Mouse (Mus musculus) kidney, adult 18-20 months (tissue): Measurements from ENCODE around the gene Ncbp3.

ENCODE experiments used
- DNase-seq: peaks from one replicate; pipeline ENCODE4 v3.0.0; 2021

Ncbp3 gene

DNA sequence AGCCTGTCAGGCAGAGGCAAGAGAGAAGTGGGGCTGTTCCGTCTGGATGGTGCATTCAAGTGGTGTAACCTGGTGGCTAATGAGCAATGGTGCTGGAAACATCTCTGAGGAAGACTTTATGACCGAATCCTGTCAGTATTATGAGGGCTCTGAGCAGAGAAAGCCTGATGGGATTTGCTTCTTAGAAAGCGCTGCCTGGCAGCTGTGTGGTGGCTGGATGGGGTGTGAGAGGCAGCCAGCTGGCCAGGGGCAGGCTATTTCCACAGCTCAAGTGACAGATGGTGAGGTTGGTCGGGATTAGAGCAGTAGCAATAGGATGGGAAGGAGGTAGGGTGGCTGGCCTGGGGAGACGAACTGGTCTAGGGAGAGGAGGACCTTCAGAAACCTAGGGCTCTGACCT, 16.0 kb upstream of the Ncbp3 start:
- no peak for DNase-seq

DNA sequence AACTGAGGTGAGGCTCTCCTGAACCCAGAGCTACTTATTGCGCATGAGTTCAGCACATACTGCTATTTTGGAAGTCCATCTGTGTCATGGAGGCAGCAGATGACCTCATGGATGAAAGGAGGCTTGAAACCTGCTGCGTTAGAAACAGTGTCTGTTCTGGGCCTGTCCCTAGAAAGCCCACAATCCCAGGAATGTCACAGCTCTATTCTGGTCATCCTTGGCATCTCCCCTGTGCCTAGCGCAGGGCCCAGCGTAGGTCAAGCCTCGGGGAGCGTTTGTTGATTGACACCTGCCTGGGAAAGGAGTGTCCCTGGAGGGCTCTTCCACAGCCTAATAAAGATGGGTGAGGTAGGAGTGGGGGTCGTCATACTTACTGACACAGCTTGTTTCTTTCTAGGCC, 11.5 kb upstream of the Ncbp3 start:
- DNase-seq: no peak

DNA sequence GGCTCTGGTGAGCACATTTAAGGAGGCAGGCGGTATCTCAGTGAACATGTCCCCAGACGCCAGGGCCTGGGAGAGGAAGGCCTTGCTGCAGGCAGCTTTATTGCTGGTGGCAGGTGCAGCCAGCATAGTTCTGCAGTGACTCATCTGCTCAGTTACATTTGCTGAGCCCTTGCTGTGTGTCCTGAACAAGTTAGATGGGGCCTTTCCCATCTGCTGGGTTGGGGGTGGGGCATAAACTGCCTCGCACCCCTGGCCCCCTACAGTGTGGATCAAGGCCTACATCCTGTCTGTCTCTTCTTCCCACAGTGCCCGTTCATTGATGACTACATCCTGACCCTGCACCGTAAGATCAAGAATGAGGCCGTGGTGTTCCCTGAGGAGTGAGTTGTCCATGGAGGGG, 10.7 kb upstream of the Ncbp3 start:
- no peak for DNase-seq

DNA sequence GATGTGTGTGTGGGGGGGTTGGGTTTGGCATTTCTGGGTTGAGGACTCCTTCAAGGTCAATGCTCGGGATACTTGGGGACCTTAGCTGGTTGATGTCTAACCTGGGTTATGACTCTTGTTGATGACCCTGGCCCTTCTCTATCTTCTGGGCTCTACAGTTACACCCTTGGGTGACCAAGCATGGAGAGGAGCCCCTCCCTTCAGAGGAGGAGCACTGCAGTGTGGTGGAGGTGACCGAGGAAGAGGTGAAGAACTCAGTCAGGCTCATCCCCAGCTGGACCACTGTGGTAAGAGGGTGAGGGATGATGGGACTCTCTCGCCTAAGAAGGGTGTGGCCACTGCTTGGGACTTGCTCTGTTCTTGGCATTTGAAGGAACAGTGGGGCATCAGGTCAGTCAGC, 9.9 kb upstream of the Ncbp3 start:
- no peak for DNase-seq

DNA sequence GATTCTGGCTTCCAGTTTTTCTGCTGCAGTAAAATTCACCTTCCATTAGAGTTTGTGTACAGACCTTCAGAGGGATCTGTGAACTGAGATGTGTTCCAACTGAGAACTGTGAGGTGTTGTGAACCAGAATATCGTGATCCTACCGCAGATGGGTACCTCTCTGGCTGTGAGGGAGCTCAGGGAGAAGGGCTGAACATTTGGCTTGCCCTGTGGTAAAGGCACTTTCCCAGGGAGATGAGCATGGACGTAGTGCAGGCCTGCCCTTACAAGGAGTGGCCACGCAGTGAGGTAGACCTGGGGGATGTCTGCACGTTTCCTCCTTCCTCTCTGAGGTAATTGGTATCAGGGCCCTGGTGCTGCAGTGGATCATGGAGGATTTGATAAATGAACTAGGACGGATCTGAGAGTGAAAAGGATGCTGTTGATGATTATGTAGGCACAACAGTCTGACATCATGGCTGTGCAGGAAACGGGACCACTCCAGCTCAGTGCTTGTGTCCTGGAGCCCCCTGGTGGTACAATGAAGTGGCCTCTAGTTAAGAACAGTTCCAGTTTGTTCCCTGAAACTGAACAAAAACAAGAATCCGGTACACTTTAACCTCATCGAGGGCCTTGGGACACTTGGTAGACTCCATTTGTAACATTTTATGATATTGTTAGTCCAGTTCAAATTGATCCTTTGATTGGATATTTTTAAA, 8.3 kb upstream of the Ncbp3 start:
- peak; percentile 65 for DNase-seq

DNA sequence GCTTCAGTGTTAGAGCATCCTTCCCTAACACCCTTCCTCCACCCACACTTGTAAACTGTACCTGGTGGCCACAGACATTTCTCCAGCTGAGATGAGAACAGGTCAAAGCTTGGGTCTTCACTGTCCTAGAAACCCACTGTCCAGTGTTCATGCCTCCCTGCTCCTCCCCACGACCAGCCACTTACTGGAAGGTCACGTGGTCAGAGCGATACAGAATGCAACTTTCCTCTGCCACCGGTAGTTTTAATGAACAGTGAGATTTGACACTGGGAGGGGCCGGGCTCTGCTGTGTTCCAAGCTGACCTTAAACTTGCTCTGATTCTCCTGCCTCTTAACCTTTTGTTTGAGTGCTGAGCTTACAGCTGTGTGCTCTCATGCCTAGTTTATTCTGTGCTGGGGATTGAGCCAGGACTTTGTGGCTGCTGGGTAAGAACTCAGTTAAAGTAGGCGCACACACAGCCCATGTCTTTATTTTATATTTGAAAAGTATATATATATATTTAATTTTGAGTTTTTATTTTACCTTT, 3.3 kb upstream of the Ncbp3 start:
- no peak for DNase-seq

DNA sequence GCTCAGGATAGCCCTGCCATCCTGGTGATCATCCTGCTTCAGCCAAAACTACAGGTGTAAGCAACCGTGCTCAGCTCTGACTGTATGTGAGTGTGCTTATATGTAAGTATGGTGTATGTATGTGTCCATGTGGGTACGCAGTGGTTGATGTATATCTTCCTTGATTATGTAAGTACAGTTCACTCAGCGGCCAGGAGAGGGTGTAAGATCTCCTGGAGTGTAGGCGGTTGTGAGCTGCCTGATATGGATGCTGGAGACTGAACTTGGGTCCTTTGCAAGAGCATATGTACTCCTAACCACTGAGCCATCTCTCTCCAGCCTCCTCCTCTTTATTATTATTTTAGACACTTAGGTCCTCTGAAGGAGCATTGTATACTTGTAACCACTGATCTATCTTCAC, 2.8 kb upstream of the Ncbp3 start:
- no peak for DNase-seq

DNA sequence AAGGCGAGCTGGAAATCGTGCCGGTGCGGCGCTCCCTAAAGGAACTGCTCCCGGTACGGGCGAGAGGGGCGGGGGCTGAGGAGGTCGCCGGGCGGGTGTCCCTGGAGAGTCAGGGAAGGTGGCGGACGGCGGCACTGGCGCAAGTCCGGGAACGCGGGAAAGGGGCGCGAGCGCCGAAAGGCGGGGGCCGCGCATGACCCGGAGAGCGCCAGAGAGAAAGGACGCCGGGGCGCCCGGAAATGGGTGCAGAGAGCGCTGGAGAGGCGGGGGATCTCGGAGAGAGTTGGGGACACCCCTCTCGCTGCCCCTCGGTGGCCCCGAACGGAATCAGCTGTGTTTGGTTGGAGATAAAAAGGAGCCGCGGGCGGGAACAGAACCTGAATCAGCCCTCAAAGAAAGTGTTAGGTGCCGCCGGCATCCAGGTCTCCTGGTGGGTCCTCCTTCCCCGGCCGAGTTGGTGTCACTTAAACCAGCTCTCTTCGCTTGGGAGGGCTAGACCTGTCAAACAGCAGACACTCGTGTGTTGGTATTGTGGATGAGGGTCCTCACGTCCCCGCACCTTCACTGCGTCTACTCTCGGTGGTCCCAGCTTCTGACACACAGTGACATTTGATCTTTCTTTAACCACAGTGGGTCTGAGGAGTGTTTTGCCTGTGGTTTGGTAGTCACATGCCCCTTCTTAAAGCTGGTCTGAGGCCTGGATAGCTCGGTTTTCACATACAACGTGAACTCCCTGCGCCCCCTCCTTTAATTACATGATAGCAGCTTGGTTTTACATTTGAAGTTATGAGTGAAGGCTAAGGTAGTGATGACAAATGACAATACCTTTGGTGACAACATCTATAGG, 670 bp downstream of the Ncbp3 start:
- DNase-seq: no peak

DNA sequence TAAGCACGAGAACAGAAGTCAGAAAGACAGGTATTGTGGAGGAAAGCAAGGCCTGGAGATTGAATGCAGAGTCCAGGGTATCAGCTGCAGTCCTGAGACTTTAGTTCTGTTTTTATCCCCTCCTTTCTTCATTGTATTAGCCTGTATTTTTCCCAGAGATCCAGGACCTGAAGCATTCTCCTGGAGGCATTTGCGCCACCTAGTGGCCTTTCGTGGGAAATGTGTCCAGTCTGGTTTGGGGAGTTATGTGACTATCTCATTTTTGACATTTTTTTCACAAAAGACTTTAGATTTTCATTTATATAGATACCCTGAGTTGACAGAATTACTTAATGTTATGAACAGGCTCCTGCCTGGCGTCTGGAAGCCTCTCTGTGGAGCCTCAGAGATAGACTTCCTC, 1.8 kb downstream of the Ncbp3 start:
- DNase-seq: peak; percentile 83

DNA sequence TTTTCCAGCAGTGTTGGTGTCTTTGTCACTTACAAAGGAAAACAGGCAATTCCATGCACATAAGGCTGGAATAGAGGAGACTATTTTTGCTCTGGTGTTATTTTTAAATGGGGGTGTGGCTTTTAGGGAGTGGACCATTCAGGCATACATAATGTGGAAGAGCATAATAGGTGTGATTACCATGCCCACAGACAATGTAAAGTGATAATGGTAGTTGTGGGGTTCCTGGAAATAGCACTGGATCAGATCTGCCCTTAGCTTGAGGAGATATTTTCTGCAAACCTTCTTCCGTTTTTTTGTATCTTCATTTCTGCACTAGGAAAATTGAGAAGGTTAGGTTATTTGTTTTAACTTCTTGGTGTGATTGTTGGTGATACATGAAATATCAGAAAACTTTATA, 5.2 kb downstream of the Ncbp3 start:
- DNase-seq: no peak

DNA sequence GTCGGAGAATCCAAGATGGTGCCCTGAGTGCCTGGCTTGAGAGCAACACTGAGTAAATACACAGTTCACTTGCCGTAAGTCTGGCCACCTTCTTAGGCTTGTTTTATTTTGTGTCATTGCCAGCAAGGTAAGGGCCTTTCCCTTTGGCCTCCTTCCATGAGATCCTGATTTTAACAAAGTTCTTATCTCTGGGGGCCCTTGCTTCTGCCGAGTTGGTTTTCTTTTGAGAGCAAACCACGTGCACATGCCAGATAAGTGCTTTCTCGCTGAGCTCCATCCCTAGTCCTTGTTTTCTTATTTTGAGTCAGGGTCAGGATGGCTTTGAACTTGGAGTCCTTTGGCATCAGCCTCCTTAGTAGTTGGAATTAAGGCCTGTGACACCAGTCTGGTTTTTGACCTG, 10.1 kb downstream of the Ncbp3 start:
- no peak for DNase-seq

DNA sequence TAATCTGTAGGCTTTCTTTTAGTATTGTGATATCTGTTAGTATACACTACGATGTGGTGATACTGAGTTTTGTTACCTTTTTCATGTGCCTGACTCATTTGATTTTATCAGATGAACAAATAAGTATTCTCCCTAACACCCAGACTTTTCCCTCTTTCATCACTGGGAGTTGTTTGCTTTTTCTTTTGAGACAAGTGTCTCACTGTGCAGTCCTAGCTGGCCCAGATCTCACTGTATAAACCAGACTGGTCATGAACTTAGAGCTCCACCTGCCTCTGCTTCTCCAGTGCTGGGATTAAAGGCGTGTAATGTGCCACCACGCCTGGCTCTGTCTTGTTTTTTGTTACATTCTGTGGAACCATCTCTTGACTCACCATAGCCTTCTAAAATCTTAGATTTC, 12.0 kb downstream of the Ncbp3 start:
- DNase-seq: no peak

DNA sequence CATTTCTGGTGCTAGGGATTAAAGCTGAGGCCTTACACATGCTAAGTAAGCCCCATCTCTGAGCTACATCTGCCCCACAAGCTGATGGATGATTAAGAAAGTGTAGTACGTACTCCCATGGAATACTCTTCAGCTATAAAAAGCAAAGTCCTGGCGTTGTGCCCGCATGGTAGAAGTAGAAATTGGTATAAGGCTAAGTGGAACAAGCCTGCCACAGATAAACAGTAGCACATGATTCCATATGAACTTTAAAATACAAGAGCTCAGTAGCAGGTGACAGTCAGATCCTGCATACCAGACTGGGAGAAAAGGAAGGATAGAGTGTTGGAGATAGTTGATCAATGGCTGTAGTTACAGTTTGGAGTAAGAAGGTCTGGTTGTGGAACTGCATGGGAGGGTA, 13.8 kb downstream of the Ncbp3 start:
- DNase-seq: no peak

DNA sequence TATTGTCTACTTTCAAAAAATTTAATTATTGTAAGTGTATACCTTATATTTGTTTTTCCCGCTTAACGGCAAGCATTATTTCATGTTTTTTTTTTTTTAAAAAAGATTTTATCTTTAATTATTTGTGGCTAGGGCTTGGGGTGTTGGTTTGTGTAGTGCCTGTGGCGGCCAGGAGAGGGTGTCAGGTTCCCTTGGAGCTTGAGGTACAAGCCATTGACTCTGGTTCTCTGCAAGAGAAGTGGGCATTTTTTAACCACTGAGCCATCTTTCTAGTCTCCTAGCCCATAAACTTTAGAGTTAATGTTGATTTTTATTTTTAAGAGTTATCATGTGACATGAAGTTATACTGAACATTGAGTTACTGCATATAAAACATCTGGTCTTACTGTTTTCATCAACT, 24.3 kb downstream of the Ncbp3 start:
- peak; percentile 49 for DNase-seq

DNA sequence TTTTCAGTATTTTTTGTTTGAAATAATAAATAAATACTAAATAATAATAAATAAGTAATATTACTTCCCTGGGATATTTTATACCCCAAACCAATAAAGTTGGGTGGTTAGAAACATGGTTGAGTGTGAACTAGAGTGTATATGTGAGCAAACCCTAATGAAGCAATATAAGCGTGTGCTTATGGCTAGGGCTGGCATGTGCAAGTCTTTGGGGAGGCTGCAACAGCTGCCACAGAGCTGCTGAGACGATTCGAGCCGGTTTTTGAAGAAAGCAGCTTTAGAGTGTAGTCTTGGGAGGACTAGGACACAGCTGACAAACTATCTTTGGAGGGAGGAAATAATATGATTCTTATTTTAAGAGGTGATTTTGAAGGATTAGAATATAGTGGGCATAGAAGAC, 28.7 kb downstream of the Ncbp3 start:
- no peak for DNase-seq

DNA sequence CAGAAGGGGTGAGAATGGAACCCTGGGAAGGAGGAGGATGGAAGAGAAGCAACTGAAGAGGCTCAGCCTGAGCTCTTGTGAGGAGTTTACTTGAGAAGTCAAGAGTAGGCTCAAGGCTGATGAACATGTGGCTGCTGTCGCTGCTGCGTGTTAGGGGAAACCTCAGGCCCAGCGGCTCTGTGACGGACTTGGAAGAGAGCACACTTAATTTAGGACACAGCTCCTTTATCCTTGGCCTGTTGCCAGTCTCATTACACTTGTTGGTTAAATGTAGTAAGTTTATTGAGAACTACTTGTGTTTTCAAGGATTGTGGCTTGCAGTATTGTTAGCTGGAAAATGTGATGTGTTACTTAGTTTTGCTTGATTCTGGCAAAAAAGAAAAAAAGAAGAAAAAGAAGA, 29.1 kb downstream of the Ncbp3 start:
- DNase-seq: no peak

DNA sequence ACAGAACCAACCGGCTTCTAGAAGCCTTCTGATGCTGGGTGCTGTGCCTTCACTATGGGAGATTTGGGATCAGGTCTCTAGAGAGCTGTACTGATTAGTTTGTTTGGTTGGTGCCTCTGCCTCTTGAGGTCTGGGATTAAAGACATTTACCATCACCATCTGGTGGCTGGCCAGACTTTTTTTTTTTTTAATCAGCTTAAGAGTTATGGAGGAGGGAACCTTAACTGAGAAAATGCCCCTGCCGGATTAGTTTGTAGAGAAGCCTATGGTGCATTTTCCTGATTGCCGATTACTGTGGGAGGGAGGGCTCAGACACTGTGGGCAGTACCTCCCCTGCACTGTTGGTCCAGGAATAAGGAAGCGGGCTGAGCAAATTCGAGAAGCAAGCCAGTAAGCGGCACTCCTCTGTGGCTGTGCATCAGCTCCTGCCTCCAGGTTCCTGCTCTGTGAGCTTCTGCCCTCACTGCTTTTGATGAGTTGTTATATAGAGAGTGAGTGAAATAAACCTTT, 29.7 kb downstream of the Ncbp3 start:
- DNase-seq: no peak

DNA sequence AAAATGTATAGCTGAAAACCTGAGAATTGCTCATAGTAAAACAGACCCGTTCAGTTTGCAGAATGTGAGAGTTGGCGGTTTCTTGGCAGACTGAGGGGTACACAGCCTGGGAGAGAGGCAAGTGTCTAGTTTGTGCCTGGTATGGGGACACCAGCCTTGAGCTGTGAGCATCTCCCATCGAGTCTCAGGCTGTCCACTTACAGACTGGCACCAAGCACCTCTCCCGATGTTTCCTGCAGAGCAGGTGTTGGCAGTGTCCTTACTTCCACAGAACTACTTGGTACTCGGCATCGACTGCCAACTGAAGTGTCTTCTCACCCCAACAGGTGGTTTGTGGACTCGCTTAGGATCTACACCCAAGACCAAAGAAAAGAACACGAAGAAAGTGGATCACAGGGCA, 31.0 kb downstream of the Ncbp3 start:
- no peak for DNase-seq

DNA sequence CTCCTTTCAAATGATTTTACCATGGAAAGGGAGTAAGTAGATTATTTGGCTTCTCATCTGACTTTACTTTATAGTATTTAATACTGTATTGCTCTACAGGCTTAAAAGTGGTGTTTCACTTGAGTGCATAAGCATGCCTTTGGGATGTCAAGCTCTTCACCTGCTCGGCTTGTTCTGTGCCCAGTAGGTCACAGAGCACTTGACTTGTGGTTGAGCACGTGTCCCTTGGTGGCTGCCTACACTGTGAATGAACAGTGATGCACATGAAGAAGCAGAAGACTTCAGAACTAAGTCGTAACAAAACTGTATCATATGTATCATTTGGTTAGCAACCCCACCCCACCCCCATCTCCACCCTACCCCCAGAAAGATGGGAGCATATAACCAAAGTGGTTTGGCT, 32.7 kb downstream of the Ncbp3 start:
- peak; percentile 40 for DNase-seq

DNA sequence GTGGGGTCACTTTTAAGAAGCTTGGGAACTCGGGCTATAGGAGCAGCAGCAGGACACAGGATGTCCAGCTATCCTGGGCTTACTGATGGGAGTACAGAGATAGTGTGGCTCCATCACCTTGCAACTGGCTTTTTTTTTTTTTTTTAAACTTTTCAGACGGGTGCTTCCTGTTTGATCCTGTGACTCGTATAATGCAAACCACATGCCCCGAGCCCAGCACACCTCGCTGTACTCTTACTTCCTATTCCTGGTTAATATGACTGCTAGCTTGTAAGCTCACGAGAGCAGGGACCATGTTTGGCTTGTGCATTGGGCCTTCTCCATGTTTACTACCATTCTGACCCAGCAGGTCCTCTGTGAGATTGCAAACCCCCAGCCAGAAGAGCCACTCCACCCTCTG, 36.7 kb downstream of the Ncbp3 start:
- DNase-seq: no peak

DNA sequence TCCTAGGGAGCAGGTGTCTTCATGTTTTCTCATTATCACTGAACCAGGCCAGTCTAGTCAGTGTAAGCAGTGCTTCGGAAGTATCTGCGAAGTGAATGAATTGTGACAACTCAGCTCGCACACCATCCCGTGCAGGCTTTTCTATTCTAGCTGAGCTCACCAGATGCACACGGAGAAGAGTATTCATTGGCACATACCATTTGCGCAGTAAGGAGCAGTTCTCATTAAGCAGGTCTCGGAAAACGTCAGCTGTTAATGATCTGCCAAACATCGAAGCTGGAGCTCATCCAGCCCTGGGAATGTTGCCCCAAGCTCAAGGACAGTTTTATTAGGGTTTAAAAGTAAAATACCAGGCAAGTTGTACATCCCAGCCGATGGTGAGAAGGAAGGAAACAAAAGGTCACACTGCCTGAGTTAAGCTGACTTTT, 37.2 kb downstream of the Ncbp3 start:
- DNase-seq: peak; percentile 90

DNA sequence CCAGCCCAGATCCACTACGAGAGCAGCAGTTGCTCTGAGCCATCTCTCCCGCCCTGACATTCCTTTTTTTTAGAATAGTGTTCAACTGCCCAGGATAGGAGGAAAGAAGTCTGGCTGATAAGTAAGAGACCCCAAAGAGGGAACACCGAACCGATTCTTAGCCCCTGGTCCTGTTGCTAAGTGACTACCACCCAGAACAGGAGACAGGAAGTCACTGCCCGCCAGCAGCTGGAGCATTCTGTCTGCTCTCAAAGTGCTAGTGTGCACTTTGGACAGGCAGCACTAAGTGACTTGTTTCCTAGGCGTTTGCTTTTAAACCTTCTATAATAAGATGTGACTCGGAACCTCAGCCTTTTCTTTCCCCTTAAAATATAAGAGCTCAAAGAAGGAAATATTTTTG, 37.8 kb downstream of the Ncbp3 start:
- DNase-seq: peak; percentile 44

DNA sequence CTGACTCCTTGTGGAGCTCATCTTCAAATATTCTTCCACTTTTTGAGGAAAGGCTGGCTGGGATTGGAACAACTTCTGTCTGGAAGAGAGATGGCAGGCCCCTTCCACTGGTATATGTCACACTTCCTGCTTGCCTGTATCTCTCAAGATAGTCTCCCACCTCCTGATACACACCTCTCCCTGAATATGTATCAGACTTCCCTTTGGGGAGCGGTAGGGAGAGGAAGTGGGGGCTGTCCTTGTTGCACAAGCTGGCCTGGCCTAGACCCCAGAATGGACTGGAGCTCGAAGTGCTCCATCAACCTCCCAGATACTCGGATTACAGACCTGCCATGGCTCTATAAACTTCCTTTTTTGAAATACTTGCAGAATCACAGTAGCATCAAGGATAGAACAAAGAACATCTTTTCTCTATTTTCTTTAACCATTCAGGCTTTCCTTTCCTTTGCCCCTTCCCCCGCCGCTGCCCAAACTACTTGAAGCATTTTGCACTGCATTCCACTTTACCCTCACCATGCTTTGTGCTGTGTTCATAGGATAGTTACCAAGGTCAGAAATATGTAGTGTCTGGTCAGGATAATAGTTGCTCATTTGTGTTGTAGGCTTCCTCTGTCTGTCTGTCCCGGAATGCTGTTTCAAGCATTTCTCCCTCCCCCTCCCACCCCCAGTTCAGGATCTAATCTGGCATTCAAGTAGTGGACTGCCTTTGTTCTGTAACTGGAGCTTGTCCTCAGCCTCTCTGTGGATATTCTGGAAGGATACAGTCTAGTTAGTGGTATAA, 40.3 kb downstream of the Ncbp3 start:
- DNase-seq: no peak
